Mouse (Mus musculus): ENCODE measurements around the gene Dnah5.

- TF ChIP-seq EP300 (IDR thresholded peaks at IDR 0.05; ENCODE audit: low read depth), result no peak
- no peak for TF ChIP-seq CTCF (IDR thresholded peaks at IDR 0.05; ENCODE audit: low read depth)
These were observed 299.3 kb downstream of the Dnah5 start for GRCm38 (mm10) chr15:28502820-28503219.

Data from heart, postnatal 0 days (tissue).